Mouse (Mus musculus) CH12.LX (cell line): ENCODE data around the gene Phactr3.

Experiments used
- CTCF ChIP-seq, 2 experiments: IDR thresholded peaks in 1 of 2; conservative IDR thresholded peaks in 1 of 2; 2 replicates each; pipeline ENCODE4 v1.5.1; 2011 to 2012; ENCODE audit warnings: low read depth in 2 of 2, low read length in 2 of 2, improper control_type of control experiment in 1 of 2, inconsistent platforms in 1 of 2, mild to moderate bottlenecking in 1 of 2, moderate library complexity in 1 of 2
- HCFC1 ChIP-seq: IDR thresholded peaks from 2 replicates; pipeline ENCODE4 v1.6.1; 2012; ENCODE audit warnings: low read depth, mild to moderate bottlenecking, inconsistent platforms, low read length, improper control_type of control experiment
- MAX ChIP-seq: IDR thresholded peaks from 2 replicates; pipeline ENCODE4 v1.6.1; 2011; ENCODE audit warnings: low read length, improper control_type of control experiment
- ZNF384 ChIP-seq: IDR thresholded peaks from 2 replicates; pipeline ENCODE4 v1.6.1; 2012; ENCODE audit warnings: low read depth, low read length, improper control_type of control experiment, inconsistent platforms

GRCm38 (mm10) chr2:178313539-178313938, 194.8 kb downstream of the Phactr3 start:
- TF ChIP-seq CTCF (conservative IDR thresholded peaks at IDR 0.05 in 1 of 2, IDR thresholded peaks at IDR 0.05 in 1 of 2; ENCODE audit: low read depth in 2 of 2, low read length in 2 of 2) (no peak), HCFC1 (no peak), MAX (no peak), ZNF384 (no peak)
